Mouse (Mus musculus): ENCODE measurements at regions not wholly inside any gene's neighbourhood (a gene's known extent, or its start where the extent isn't known, plus 50 kb on each side); places are given as distances from the start of the nearest gene placed in this dataset.

- TF ChIP-seq CTCF (conservative IDR thresholded peaks at IDR 0.05; ENCODE audit: insufficient read depth, insufficient read length, low read depth, low read length) (no peak), POLR2A (IDR thresholded peaks at IDR 0.05; ENCODE audit: low read depth, low read length) (no peak)
These were observed 62.6 kb upstream of the Cp start for GRCm38 (mm10) chr3:19894258-19894629.

Data from kidney, adult 2 months (tissue).